In the genomic region with DNA sequence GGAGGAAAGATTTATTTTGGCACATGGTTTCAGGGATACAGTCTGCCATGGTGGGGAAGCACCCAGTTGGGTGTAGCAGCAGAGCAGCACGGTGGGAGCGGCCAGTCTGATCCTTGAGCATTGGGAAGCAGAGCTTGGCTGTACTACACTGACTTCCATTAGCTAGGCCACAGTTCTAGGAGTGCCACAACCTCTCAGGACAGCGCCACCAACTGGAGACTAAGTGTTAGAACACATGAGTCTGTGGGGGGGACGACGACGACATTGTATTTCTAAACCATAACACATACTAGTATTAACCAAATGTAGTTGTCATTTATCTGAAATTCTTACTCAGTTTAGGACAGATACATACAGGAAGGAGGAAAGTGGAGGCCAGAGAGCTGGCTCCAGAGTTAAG, we compare ENCODE assay signal across 15 mouse cellular contexts. TPM values are rescaled to one million over a fixed set of nuclear protein-coding genes. Genes with fewer than 3 reads are reported as not detected.
DNase-seq lines count a peak whose midpoint lies in the region; ATAC-seq and TF ChIP-seq lines count a peak whose summit lies in the region.
"Had no signal": no experiment of that assay in that cellular context is flagged by ENCODE, and none has a peak within 500 bp of the region (broad histone marks: within the 10 kb centered on the region; RNA-seq: fewer than 3 reads in every experiment).

No protein-coding gene starts in this region.

- no peaks in the 10 kb centered on the region for H3K27me3 ChIP-seq in heart, postnatal 0 days (ENCODE audit: control insufficient read depth, insufficient read depth, low read length)
- no peaks in the 10 kb centered on the region for H3K27me3 ChIP-seq in lung, embryonic 14.5 days (ENCODE audit: insufficient read depth, low read length)
- H3K27me3 ChIP-seq: forebrain, embryonic 13.5 days; limb, embryonic 13.5 days had no signal

- H3K27ac ChIP-seq in heart, postnatal 0 days (ENCODE audit: low read depth) = no peak overlapping the region
- no peak overlapping the region for H3K27ac ChIP-seq in lung, embryonic 14.5 days (ENCODE audit: low read depth)
- H3K27ac ChIP-seq in ES-E14 (ENCODE audit: insufficient read depth, low read depth, low read length, poor library complexity, severe bottlenecking) = no peak overlapping the region
- H3K27ac ChIP-seq: embryonic facial prominence, embryonic 10.5 days; forebrain, embryonic 13.5 days; limb, embryonic 13.5 days had no signal

- no peak overlapping the region for H3K9ac ChIP-seq in heart, postnatal 0 days (replicated peaks; ENCODE audit: low read depth, low read length)
- no peak overlapping the region for H3K9ac ChIP-seq in lung, embryonic 14.5 days
- H3K9ac ChIP-seq in ES-E14 (ENCODE audit: insufficient read depth, low read depth, low read length, poor library complexity, severe bottlenecking) = no peak overlapping the region
- H3K9ac ChIP-seq: forebrain, embryonic 13.5 days; limb, embryonic 13.5 days had no signal

- ATAC-seq in heart, postnatal 0 days (ENCODE audit: insufficient read depth, low read depth) = no peak
- no peak for ATAC-seq in lung, embryonic 14.5 days (ENCODE audit: insufficient read depth)
- ATAC-seq: forebrain, embryonic 13.5 days had no signal

- no peaks in the 10 kb centered on the region for H3K36me3 ChIP-seq in heart, postnatal 0 days (replicated peaks; ENCODE audit: control insufficient read depth, insufficient read depth, low read length)
- H3K36me3 ChIP-seq in lung, embryonic 14.5 days (ENCODE audit: insufficient read depth) = no peaks in the 10 kb centered on the region
- H3K36me3 ChIP-seq in ES-E14 (ENCODE audit: control insufficient read depth, insufficient read depth, low read length, poor library complexity, severe bottlenecking) = no peaks in the 10 kb centered on the region
- H3K36me3 ChIP-seq: embryonic facial prominence, embryonic 10.5 days; limb, embryonic 13.5 days had no signal

- H3K9me3 ChIP-seq in heart, postnatal 0 days (replicated peaks; ENCODE audit: control insufficient read depth, low read length) = no peaks in the 10 kb centered on the region
- no peaks in the 10 kb centered on the region for H3K9me3 ChIP-seq in lung, embryonic 14.5 days (ENCODE audit: low read depth, low read length)
- H3K9me3 ChIP-seq in ES-E14 (ENCODE audit: control insufficient read depth, insufficient read depth, low read depth, low read length) = no peaks in the 10 kb centered on the region
- H3K9me3 ChIP-seq: embryonic facial prominence, embryonic 10.5 days; forebrain, embryonic 13.5 days; limb, embryonic 13.5 days had no signal

- intact Hi-C loops in heart, postnatal 36 days (cut with DNase I) = loop anchor here (5.0 kb wide), 1 partner anchor 72 kb away; the partner anchor contains the start of gene Prex1

- no peak for DNase-seq in heart, postnatal 0 days (ENCODE audit: low spot score)
- DNase-seq in heart, postnatal 36 days = no peak
- no peak for DNase-seq in lung, embryonic 14.5 days
- DNase-seq in lung, postnatal 36 days = no peak
- DNase-seq in ES-E14 (ENCODE audit: low read depth, low spot score) = no peak
- peak; percentile 47 for DNase-seq in naive thymus-derived CD4-positive, alpha-beta T cell, adult 2 months (ENCODE audit: low read depth)
- DNase-seq in adrenal gland, postnatal 36 days = no peak
- DNase-seq: adrenal gland, postnatal 25 days; cerebellum, adult 11-12 months; gastrocnemius, postnatal 25 days; heart, postnatal 10 days had no signal

- in situ Hi-C loops in ES-E14 (cut with MboI; ENCODE audit: low sequenced_read_pairs in 2 of 2, unreplicated experiment in 2 of 2) = loop anchor here (5.0 to 25.0 kb wide), 2 partner anchors 192 to 197 kb away; no protein-coding TSS in a partner anchor

- TF ChIP-seq CTCF in heart, postnatal 0 days (IDR thresholded peaks at IDR 0.05; ENCODE audit: low read depth) = 0 out of 2 replicates have a peak, but pooled peaks have one; percentile 32
- peak; percentile 40 for TF ChIP-seq CTCF in lung, embryonic 14.5 days (IDR thresholded peaks at IDR 0.05; ENCODE audit: low read depth)

- H3K4me3 ChIP-seq in heart, postnatal 0 days (ENCODE audit: low read depth, low read length) = no peak overlapping the region
- H3K4me3 ChIP-seq in lung, embryonic 14.5 days (ENCODE audit: low read depth, low read length) = no peak overlapping the region
- no peak overlapping the region for H3K4me3 ChIP-seq in ES-E14 (ENCODE audit: insufficient read depth in 1 of 2, low read depth in 1 of 2, low read length in 2 of 2, poor library complexity in 1 of 2, severe bottlenecking in 1 of 2)
- H3K4me3 ChIP-seq: embryonic facial prominence, embryonic 10.5 days; forebrain, embryonic 13.5 days; limb, embryonic 13.5 days; myocyte had no signal

- TF ChIP-seq EP300 in heart, postnatal 0 days (IDR thresholded peaks at IDR 0.05; ENCODE audit: low read depth) = no peak

- 79% methylated on average over 6 of the region's 6 CpGs for WGBS in heart, postnatal 0 days
- 78% methylated on average over 6 of the region's 6 CpGs for WGBS in lung, embryonic 14.5 days

- H3K4me1 ChIP-seq in heart, postnatal 0 days (ENCODE audit: control insufficient read depth, insufficient read depth) = no peaks in the 10 kb centered on the region
- no peaks in the 10 kb centered on the region for H3K4me1 ChIP-seq in lung, embryonic 14.5 days (ENCODE audit: insufficient read depth)
- H3K4me1 ChIP-seq in ES-E14 (ENCODE audit: control insufficient read depth in 2 of 2, insufficient read depth in 2 of 2, low read length in 2 of 2, poor library complexity in 1 of 2) = peaks cover 0 to 5% of the 10 kb centered on the region in 2 experiments; a peak in 2 of 4 replicates

- no peak overlapping the region for H3K4me2 ChIP-seq in heart, postnatal 0 days (ENCODE audit: low read depth, low read length)
- no peak overlapping the region for H3K4me2 ChIP-seq in lung, embryonic 14.5 days
- H3K4me2 ChIP-seq: forebrain, embryonic 13.5 days; limb, embryonic 13.5 days had no signal

TF ChIP-seq in ES-E14, 5 proteins besides CTCF, POLR2A, EP300 and RAD21:
- no peak for TF ChIP-seq CHD2 (IDR thresholded peaks at IDR 0.05; ENCODE audit: low read depth, low read length)
- TF ChIP-seq HCFC1 (IDR thresholded peaks at IDR 0.05; ENCODE audit: borderline replicate concordance, insufficient read depth, low read length) = peak; percentile 51; the same call in 1 of the 2 replicates

RNA-seq across cellular contexts. Expression of gene Trp53rkb, which starts 8.0 kb away (rescaled TPM):
- 5.6 and 6.2 TPM in 2 replicates for total RNA-seq in heart, postnatal 0 days (2014; rRNA removed; ENCODE audit: low replicate concordance)
- 3.9 TPM in 2 replicates for polyA plus RNA-seq in heart, postnatal 0 days (2015; fragmentation: Nextera tagmentation; extraction: Ambion mirVana)
- total RNA-seq in heart, postnatal 36 days (2021) = 1 to 10 TPM; 1.6 to 2.4 TPM
- polyA plus RNA-seq in lung, embryonic 14.5 days (2014; fragmentation: Nextera tagmentation; extraction: Ambion mirVana) = 7.3 and 10.9 TPM in 2 replicates
- total RNA-seq in ES-E14 (2012; rRNA removed) = 10.5 and 11.1 TPM in 2 replicates
- 1 to 10 TPM; 3.5 to 4.3 TPM for total RNA-seq in adrenal gland, postnatal 36 days (2021)

RNA-seq across cellular contexts. Expression of gene Arfgef2, which starts 21.0 kb away (rescaled TPM):
- 15.4 and 15.5 TPM in 2 replicates for total RNA-seq in heart, postnatal 0 days (2014; rRNA removed; ENCODE audit: low replicate concordance)
- polyA plus RNA-seq in heart, postnatal 0 days (2015; fragmentation: Nextera tagmentation; extraction: Ambion mirVana) = 4.2 and 5.2 TPM in 2 replicates
- 10 to 100 TPM; 42.0 to 44.1 TPM for total RNA-seq in heart, postnatal 36 days (2021)
- polyA plus RNA-seq in lung, embryonic 14.5 days (2014; fragmentation: Nextera tagmentation; extraction: Ambion mirVana) = 6.3 and 6.9 TPM in 2 replicates
- 23.6 and 24.2 TPM in 2 replicates for total RNA-seq in ES-E14 (2012; rRNA removed)
- total RNA-seq in adrenal gland, postnatal 36 days (2021) = 10 to 100 TPM; 67.6 to 76.9 TPM
